Mouse (Mus musculus) heart, postnatal 36 days (tissue): Measurements from ENCODE around the gene Polr2m. TPM values are rescaled to one million over a fixed set of nuclear protein-coding genes. Genes with fewer than 3 reads are reported as not detected.
"Not testable (repeated sequence)": the region's sequence is repeated elsewhere in the genome, so short reads cannot be mapped to it uniquely, and the experiment has no call there.

Experiments
- DNase-seq, 2 experiments: peaks; one replicate each; pipeline ENCODE4 v3.0.0; 2021 to 2022
- intact Hi-C: fragments of 180-260 bp; cut with DNase I; formaldehyde crosslinking; loops from one replicate; pipeline ENCODE4 v1.15.1; 2025
- total RNA-seq, 2 experiments: library from RNA; stranded (reverse); gene quantifications; 2 replicates each; pipeline ENCODE4 v1.2.3; 2021

Gene Polr2m
- 100 to 1,000 TPM; 291 to 316 TPM for total RNA-seq

DNA sequence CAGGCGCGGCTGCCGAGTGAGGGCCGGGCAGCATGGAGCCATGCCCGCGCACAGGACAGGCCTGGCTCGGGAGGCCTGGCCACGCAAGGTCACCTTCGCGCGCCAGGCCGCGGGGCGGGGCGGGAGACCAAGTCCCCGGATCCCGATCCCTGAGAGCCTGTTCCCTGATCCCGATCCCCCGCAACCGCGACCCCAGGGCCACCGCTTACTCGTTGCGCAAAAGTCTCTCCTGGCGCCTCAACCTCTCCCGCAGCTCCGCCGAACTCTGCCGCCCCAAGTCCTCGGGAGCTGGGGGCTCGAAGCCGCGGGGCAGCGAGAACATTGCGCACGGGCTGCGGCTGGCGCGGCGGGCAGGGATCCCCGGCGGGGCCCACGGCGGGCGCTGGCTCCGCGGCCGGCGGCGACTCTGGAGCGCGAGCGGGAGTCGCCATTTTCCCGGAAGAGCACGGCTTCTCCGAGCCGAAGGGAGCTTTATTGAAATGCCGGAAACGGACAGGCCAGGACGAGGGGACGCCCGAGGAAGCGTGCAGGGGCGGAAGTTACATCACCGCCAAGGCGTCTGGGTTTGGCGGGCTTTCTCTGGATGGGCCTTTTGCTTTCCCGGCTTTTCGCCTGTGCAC, at the start of gene Polr2m:
Polr2m (minus strand) TSS at position 461 of the 620 bp plus-strand sequence.
- intact Hi-C loops, result loop anchor here (10.0 kb wide), 1 partner anchor 981 kb away; the partner anchor contains the start of gene Rnf111

DNA sequence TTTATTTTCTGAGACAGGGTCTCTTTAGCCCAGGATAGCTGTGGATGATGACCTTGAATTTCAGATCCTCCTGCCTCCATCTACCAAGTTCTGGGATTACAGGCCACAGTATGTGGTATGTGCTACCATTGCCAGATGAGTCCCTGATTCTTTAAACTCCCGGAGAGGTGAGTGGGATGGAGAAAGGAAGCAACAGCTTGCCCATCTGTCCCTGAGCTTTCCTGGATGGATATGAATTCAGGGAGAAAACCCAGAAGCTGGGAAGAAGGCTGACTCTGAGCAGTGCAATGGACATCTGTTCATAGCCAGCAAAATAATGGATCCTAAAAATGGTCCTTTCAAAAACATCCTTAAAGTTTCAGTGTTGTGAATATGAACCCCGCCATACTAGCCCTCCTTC, 49.3 kb upstream of the Polr2m start:
- DNase-seq, result no peak
- intact Hi-C loops, result no loop called here

More for the DNA sequence above, at the start of gene Polr2m:
- DNase-seq, result peak; percentile 95 to 98

DNA sequence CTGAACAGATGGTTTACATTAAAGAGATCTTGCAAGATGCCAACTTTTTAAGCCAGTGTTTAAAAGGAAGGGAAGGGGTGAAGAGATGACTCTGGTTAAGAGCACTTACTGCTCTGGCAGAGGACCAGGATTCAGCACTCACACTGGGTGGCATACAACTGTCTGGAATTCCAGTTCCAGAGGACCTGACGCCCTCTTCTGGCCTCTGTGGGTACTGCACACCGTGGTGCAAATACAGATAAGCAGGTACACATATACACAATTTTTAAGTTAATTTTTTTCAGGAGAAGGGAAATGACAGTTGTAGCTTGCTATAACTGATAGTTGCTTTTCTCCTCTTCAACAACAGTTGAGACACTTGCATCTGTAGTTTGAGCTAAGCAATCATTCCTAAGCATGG, 44.2 kb upstream of the Polr2m start:
- no peak for DNase-seq
- intact Hi-C loops, result no loop called here

DNA sequence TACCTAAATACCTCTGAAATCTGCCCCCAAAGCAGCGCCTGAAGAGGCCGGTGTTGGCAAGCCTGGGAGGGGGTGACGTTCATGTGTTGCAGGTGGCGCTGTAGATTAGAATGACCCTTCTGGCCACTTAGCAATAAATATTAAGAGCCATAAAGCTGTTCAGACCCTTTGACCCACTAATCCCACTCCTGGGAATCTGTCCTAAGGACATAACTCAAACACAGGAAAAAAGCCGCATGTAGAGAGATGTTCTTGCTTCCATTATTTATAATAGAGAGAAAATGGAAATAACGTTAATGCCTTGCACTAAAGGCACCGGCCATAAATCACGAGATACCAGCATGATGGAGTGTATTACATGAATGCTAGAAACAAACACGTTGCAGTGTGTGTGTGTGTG, 41.7 kb upstream of the Polr2m start:
- DNase-seq, result no peak
- intact Hi-C loops, result no loop called here

DNA sequence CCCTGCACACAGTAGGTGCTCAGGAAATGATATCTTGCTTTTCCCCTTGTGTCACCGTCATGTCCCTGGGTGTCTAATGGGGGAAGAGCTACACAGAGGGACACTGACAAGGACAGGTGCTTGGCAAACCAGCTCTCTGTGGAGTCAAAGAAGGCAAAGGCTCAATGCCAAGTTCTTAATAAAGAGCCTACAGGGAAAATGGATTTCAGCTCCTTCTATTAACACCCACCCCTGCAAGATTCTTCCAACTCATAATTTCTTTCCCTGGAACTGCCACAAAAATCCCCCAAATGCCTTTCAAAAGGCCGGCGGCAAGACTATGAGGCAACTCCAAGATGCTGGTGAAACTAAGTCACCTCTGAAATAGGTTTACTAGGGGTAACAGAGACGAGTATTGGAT, 38.2 kb upstream of the Polr2m start:
- intact Hi-C loops, result no loop called here
- no peak for DNase-seq

DNA sequence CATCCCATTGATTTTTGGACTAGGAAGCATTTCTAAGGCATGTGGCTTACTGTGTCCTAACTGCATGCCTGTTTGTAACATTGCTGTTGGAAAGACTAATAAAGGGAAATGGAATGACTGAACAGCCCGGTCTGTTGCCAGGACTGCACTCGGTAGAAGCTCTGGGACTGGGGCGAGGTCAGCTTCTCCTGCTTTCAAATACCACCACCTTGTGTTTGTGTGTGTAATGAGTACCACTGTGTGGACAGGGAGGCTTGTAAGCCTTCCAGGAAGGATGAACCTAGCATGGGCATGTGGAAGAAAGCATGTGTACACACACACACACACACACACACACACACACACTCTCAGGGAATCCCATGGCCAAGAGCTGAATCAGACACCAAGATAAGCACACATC, 34.1 kb upstream of the Polr2m start:
- no peak for DNase-seq
- intact Hi-C loops, result no loop called here

DNA sequence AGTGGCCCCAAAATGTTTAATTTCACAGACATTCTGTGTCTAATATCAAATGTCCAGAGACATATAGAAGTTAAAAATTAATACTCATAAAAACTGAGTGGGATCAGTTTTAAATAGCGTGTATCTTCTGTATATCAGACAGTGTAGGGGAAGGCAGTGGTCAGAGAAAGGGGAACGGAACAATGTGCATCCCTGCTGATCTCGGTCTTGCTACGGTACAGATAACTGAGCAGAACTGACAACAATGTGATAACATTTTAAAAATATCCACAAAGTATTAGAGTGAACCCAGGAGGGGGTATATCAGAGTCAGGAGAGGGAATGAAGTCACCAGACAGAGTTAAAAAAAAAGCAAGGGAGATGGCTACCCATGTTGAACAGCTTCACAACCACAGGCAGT, 31.8 kb upstream of the Polr2m start:
- no peak for DNase-seq
- intact Hi-C loops, result no loop called here

DNA sequence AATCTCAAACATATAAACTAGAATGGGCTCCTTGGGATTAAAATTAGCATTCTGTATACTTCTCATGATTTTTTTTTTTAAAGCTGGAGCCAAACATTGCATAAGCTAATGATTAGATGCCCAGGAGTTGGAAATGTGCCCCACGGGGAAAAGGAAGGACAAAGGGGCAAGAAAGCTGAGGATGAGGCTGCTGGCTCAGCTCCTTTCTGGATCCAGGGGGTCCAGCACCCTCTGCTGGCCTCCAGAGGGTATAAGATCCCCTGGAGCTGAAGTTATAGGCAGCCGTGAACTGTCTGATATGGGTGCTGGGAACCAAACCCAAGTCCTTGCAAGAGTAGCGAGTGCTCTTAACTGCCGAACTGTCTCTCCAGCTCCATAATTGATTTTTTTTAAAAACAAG, 30.1 kb upstream of the Polr2m start:
- intact Hi-C loops, result no loop called here
- DNase-seq, result no peak

DNA sequence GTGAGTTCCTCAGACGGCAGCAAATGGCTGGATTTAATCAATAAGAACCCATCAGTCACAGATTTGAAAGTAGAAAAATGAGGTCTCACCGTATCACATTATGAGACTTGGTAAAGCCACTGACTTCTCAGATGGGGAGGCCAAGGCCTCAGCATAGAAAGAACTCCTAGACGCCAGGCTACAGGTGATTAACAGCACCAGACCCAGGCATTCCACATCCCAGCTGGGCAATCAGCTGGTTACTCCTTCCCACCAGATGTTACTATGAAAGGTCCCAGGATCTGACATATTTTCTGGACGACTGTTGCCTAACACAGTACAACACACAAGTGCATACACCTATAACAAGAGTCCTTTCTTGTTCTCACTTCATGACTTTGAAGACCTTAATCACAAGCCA, 27.8 kb upstream of the Polr2m start:
- DNase-seq, result no peak
- intact Hi-C loops, result no loop called here

DNA sequence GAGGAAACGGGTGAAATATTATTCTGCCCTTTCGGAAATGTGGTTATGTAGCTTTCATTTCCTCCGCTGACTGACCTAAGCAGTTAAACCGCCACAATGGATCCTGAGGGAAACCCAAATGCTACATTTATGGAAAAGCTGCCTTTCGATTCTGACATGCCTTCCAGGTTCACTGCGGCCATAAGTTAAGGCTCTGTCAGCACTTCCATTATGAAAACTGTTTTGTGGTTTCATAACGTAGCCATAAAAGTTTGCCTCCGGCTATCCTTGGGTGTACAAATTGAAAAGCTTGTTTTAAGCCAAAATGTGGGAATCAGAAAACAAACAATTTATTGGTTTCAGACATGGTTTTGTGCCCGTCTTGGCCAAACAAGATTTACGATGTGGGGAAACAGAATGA, 27.2 kb upstream of the Polr2m start:
- intact Hi-C loops, result no loop called here
- no peak for DNase-seq

DNA sequence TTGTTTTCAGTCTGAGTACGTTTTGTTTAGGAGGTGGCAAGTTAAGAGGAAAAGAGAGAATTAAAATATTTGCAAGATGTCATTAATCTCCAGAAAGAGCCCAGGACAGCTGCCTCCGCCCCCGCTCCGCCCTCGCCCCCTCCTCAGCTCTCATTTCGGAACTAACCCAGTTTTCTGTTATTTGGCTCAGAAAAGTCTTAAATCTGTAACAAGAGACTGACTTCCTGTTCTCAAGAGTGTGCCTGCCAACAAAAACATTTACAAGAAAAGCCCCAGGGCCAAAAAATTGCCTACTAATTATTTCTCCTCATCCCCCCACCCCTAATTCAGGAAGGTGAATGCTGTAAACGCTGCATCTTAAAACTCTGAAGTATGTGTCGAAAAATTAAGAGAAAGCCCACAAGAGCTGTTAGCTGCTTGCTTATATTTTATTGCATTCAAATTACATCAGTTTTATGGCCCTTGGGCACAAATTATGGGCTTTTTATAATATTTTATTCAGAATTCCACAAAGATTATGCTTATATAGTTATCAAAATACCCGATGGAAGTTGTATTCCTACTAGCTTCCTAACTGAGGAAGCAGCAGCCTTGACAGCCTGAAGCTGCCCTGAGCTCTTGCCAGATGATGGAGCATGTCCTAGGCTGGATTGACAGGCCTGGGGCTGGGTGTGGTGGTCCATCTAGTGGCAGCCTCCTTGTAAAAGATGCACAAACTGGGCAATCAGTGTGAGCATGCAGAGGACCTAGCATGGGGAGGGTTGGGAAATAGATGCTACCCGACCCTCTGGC, 12.9 kb upstream of the Polr2m start:
- intact Hi-C loops, result no loop called here
- DNase-seq, result no peak

DNA sequence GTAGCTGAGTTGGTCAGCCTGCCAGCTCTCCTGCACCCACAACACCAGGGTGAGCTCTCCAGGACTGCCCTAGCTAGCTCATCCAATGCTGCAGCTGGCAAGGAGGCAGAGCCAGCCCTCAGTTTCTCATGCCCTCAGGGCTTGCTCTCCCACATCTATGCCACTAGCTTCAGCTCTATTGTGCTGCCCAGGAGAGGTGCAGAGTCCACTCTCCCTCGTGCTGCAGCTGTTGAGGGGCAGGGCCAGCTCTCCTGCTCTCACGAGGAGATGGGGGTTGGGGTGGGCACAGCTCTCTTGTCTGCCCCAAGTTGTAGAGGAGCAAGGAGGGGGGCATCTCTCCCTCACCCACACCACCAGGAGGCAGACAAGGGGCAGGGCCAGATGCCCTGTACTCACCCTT, 10.9 kb upstream of the Polr2m start:
- intact Hi-C loops, result no loop called here
- no peak for DNase-seq

DNA sequence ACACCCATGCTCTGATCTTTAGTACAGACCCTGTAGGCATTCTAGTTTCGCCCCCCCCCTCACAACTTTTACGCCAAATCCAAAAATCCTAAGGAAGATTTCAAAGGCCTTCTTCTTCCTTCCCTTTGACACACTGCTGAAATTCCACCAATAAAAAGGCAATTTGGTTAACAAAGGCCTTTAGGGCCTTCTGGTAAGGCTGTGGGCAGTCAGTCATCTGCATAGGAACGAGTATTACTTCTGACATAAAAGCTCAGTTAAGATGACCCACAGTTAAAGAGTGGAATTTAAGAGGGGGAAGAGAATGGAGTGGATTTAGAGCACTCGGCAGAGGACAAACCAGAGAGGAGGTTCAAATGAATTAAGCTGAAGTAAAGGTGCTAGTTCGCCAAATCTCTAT, 8.0 kb upstream of the Polr2m start:
- DNase-seq, result no peak
- intact Hi-C loops, result no loop called here

DNA sequence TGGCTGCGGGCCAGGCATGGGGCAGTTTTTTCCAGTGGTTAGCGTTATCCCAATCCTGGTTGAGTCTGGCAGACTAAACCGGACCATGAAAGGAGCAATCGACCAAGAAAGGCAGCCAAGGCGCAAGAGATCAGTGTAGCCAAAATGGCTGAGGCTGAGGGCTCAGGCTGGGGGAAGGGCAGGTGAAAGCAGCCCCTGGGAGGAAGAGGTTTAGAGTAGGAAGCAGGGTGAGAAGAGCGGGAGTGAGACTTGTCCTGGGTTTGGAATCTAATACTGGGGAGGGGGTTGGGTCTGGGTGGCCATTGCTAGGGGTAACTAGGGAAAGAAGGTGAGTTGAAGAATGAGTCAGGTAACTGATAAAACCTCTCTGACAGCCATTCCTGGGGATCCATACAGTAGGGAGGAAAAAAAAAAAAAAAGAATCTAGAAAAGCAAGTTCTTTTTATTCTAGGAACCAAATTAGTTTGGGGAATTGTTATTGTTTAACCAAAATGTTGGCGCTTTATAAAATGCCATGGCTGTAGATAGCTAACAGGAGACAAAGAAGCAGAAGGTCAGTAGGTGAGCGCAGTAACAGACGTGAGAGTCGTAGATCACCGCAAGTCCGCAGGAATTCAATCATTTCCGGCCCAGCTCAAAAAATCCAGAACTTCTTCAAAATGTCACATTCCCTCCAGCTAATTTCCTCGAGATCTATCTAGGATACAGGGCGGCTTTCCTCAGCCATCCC, 6.7 kb upstream of the Polr2m start:
- intact Hi-C loops, result no loop called here
- no peak for DNase-seq

DNA sequence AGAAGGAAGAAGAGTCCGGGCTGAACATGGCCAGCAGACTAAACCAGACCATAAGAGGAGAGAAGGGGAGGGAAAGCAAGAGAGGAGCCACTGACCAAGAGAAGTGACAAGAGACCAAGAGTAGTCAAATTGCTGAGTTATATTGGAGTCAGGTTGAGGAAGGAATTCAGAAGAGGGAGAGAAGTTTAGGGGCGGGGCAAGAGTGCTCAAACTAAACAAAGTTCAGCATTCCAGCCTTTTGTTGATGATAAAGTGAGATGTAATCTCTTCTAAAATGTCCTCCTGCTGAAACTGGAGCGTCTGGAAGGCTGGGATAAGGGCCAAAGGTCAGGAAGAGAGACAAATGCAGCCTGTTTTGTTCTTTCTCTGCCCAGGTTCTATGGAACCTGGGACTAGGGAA, 4.3 kb upstream of the Polr2m start:
- intact Hi-C loops, result no loop called here
- DNase-seq, result no peak

DNA sequence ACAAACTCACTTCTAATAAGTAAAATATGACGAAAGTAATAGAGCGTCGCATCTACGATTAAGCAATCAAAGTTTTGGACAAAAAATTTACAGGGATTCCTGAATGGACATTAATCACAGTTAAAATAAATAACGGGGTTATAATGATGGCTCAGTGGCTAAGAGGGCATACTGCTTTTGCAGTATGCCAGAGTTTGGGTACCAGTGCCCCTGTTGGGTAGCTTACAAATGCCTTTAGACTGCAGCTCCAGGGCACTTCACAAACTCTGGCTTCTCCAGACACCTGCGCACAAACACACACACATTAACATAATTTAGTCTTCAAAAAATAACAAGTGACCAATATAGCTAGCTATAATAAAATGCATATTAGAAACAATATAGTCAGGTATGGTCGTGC, 392 bp upstream of the Polr2m start:
- intact Hi-C loops, result loop anchor here (10.0 kb wide), 1 partner anchor 981 kb away; the partner anchor contains the start of gene Rnf111

DNA sequence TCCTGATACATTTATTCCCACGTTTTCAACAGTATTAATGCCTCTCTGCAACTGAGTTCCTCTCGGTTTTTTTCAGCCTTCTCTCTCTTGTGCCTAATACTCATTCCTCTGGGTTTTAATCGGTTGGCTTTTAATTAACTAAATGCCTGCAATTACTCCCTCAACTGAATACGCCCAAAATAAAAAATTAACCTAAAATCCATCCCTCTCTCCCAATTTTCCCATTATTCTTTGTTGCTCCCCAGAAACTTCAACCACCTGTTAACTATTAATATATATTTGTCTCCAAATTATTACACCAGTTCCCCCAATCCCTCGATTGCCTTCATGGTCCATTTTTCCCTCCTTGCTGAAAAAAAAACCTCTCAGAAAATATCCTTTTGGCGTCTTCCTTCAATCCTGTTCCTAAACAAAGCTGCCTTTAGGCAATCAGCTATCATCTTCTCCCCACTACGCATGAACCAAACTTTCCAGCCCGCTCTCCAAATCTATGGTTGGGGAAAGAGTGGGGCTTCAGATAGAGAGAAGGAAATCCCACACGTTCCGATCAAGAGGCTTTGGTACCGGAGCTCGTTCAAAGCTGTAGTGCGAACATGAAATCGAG, 762 bp downstream of the Polr2m start:
- intact Hi-C loops, result loop anchor here (10.0 kb wide), 1 partner anchor 980 kb away; the partner anchor contains the start of gene Rnf111
- no peak for DNase-seq

More for the DNA sequence above, 392 bp upstream of the Polr2m start:
- no peak for DNase-seq

DNA sequence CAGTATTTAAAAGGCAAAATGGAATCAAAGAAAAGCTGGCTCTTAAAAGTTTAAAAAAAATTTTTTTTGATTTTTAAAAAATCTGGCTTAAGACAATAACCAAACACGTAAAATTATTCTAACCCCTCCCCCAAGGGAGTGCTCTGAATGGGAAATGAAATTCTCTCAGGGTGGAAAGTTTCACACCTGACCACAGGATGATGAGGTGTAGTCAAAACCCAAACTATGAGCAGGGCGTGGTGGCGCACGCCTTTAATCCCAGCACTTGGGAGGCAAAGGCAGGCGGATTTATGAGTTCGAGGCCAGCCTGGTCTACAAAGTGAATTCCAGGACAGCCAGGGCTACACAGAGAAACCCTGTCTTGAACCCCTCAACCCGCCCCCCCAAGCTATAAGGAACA, 1.9 kb downstream of the Polr2m start:
- DNase-seq, result not testable (repeated sequence)
- intact Hi-C loops, result loop anchor here (10.0 kb wide), 1 partner anchor 979 kb away; the partner anchor contains the start of gene Rnf111

DNA sequence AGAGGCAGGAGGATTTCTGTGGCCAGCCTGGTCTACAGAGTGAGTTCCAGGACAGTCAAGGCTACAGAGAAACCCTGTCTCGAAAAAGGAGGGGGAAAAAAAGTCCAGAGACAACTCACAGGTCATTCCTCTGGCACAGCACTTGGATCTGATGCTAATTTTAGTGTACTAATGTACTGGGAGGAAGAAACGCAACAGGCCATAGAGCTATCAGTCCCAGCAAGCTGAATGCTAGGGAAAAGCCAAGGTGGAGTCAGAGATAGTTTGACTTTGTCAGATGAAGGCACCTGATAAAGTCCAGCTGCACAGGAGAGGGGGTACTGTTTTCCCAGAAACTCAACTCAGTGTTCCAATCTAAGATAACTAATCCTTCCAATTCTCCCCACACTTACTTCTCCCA, 5.4 kb downstream of the Polr2m start:
- intact Hi-C loops, result loop anchor here (10.0 kb wide), 1 partner anchor 976 kb away; the partner anchor contains the start of gene Rnf111
- DNase-seq, result no peak

DNA sequence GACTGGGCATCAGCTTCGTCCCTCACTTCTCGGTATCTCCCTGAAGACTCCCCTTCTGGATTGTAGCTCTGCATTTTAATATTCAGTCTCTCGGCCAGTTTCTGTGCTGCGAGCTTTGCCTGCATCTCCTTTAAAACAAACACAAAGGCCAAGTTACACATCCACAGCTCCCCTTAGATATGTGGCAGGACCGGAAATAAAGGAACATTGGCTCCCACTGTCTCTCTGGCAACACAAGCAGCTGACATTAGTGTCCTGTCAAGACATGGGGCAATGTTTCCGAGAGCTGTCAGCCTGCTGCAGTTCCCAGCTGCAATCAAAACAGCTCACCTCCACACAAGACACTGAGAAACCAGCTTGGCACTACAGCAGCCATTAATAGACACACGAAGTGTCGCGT, 6.3 kb downstream of the Polr2m start:
- intact Hi-C loops, result no loop called here
- DNase-seq, result no peak

DNA sequence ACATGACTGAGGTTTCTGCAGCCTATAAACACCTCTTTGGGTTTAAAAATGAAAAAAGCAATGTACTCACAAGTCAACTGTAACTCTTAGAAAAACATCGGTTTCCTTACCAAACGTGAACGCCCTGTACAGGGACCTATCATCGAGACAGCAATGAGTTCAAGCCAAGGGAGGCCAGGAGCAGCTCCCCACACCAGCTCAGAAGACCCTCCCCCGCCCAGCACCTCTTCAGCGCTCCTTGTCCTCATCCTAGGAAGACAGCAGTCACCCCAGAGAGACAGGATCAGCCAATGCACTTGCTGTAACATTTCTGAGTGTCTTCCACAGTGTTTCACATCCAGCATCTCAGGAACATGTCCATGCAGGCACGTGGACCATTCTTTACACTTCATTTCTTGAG, 7.1 kb downstream of the Polr2m start:
- no peak for DNase-seq
- intact Hi-C loops, result no loop called here
